Comparison of ENCODE assay signal across 8 mouse cellular contexts in genomic region chr7:98655681-98656530, GRCm38 (mm10). TPM values are rescaled to one million over a fixed set of nuclear protein-coding genes. Genes with fewer than 3 reads are reported as not detected.
DNase-seq lines count a peak whose midpoint lies in the region; ATAC-seq and TF ChIP-seq lines count a peak whose summit lies in the region.

No protein-coding gene starts in this region.

- H3K36me3 ChIP-seq in E14TG2a.4 (ENCODE audit: insufficient read depth, low read length): peaks cover 57% of the 10 kb centered on the region
- H3K36me3 ChIP-seq in forebrain, embryonic 11.5 days (ENCODE audit: control insufficient read depth, insufficient read depth, low read length): no peaks in the 10 kb centered on the region; the same call in 1 of the 2 replicates
- peaks cover 16% of the 10 kb centered on the region for H3K36me3 ChIP-seq in heart, embryonic 16.5 days (ENCODE audit: control insufficient read depth, insufficient read depth)
- peaks cover 18% of the 10 kb centered on the region for H3K36me3 ChIP-seq in liver, embryonic 14.5 days (replicated peaks; ENCODE audit: control insufficient read depth, insufficient read depth, low read depth)
- H3K36me3 ChIP-seq in stomach, embryonic 16.5 days (ENCODE audit: control insufficient read depth, insufficient read depth, low read length): peaks cover 2% of the 10 kb centered on the region; the same call in 1 of the 2 replicates

- peak; percentile 74 for DNase-seq in c-Kit-positive CD71-positive TER-119-negative erythroid progenitor cells, embryonic 14.5 days (ENCODE audit: low read depth)
- DNase-seq in forebrain, embryonic 11.5 days (ENCODE audit: low spot score): peak; percentile 89
- peak; percentile 75 to 84 for DNase-seq in kidney, postnatal 36 days
- DNase-seq in liver, embryonic 14.5 days (ENCODE audit: low read depth in 3 of 3, low spot score in 3 of 3): peak; percentile 57 to 73 (median 64)
- DNase-seq in neural tube, embryonic 10.5 days (ENCODE audit: extremely low spot score, low spot score): peak; percentile 80

- no peak for TF ChIP-seq EP300 in liver, embryonic 14.5 days (IDR thresholded peaks at IDR 0.05; ENCODE audit: low read depth)

- H3K4me1 ChIP-seq in E14TG2a.4 (replicated peaks; ENCODE audit: low read depth, low read length): peaks cover 24% of the 10 kb centered on the region
- no peaks in the 10 kb centered on the region for H3K4me1 ChIP-seq in forebrain, embryonic 11.5 days (replicated peaks; ENCODE audit: control insufficient read depth, insufficient read depth, low read length)
- peaks cover 22% of the 10 kb centered on the region for H3K4me1 ChIP-seq in heart, embryonic 16.5 days (ENCODE audit: control insufficient read depth, insufficient read depth, low read length)
- H3K4me1 ChIP-seq in liver, embryonic 14.5 days (replicated peaks; ENCODE audit: control insufficient read depth in 2 of 2, insufficient read depth in 2 of 2, low read length in 1 of 2): peaks cover 15 to 16% of the 10 kb centered on the region in 2 experiments
- H3K4me1 ChIP-seq in stomach, embryonic 16.5 days (ENCODE audit: control insufficient read depth, insufficient read depth, low read length): peaks cover 13% of the 10 kb centered on the region

- H3K9me3 ChIP-seq in E14TG2a.4 (ENCODE audit: low read length): no peaks in the 10 kb centered on the region
- H3K9me3 ChIP-seq in forebrain, embryonic 11.5 days (ENCODE audit: control insufficient read depth, low read length): no peaks in the 10 kb centered on the region
- H3K9me3 ChIP-seq in heart, embryonic 16.5 days (replicated peaks; ENCODE audit: control insufficient read depth, low read length): no peaks in the 10 kb centered on the region
- H3K9me3 ChIP-seq in liver, embryonic 14.5 days (ENCODE audit: control insufficient read depth, low read length): no peaks in the 10 kb centered on the region
- no peaks in the 10 kb centered on the region for H3K9me3 ChIP-seq in stomach, embryonic 16.5 days (replicated peaks; ENCODE audit: control insufficient read depth, low read length)

- TF ChIP-seq CTCF in E14TG2a.4 (conservative IDR thresholded peaks at IDR 0.05; ENCODE audit: low read length): no peak
- TF ChIP-seq CTCF in liver, embryonic 14.5 days (IDR thresholded peaks at IDR 0.05; ENCODE audit: low read depth): peak; percentile 46

- peak overlapping the region; percentile 100 for H3K4me3 ChIP-seq in E14TG2a.4 (replicated peaks; ENCODE audit: low read length)
- H3K4me3 ChIP-seq in forebrain, embryonic 11.5 days (ENCODE audit: low read depth, low read length): peak overlapping the region; percentile 88
- H3K4me3 ChIP-seq in heart, embryonic 16.5 days (ENCODE audit: low read length): peak overlapping the region; percentile 97
- peak overlapping the region; percentile 95 to 99 for H3K4me3 ChIP-seq in liver, embryonic 14.5 days (ENCODE audit: insufficient read depth in 1 of 2, low read depth in 2 of 2, low read length in 2 of 2)
- H3K4me3 ChIP-seq in stomach, embryonic 16.5 days (replicated peaks; ENCODE audit: low read length): peak overlapping the region; percentile 87

- H3K27me3 ChIP-seq in E14TG2a.4 (ENCODE audit: insufficient read depth, low read length): no peaks in the 10 kb centered on the region
- no peaks in the 10 kb centered on the region for H3K27me3 ChIP-seq in forebrain, embryonic 11.5 days (ENCODE audit: control insufficient read depth, insufficient read depth, low read length)
- no peaks in the 10 kb centered on the region for H3K27me3 ChIP-seq in heart, embryonic 16.5 days (ENCODE audit: control insufficient read depth, insufficient read depth, low read length)
- H3K27me3 ChIP-seq in liver, embryonic 14.5 days (ENCODE audit: control insufficient read depth, insufficient read depth, low read length): no peaks in the 10 kb centered on the region
- no peaks in the 10 kb centered on the region for H3K27me3 ChIP-seq in stomach, embryonic 16.5 days (ENCODE audit: control insufficient read depth, insufficient read depth, low read length)

- peak overlapping the region; percentile 66 for H3K4me2 ChIP-seq in forebrain, embryonic 11.5 days (ENCODE audit: low read depth, low read length, severe bottlenecking)
- peak overlapping the region; percentile 79 for H3K4me2 ChIP-seq in heart, embryonic 16.5 days (ENCODE audit: low read depth, low read length)
- peak overlapping the region; percentile 97 for H3K4me2 ChIP-seq in liver, embryonic 14.5 days (ENCODE audit: low read depth)
- peak overlapping the region; percentile 82 for H3K4me2 ChIP-seq in stomach, embryonic 16.5 days (ENCODE audit: low read depth, low read length)

- peak; percentile 79 for ATAC-seq in forebrain, embryonic 11.5 days (replicated peaks; ENCODE audit: low FRiP score)
- ATAC-seq in heart, embryonic 16.5 days (replicated peaks; ENCODE audit: extremely low read depth, insufficient read depth, low FRiP score): peak; percentile 58
- ATAC-seq in liver, embryonic 14.5 days (ENCODE audit: insufficient read depth): peak; percentile 55
- peak; percentile 65 for ATAC-seq in stomach, embryonic 16.5 days (ENCODE audit: insufficient read depth, low FRiP score)

- H3K27ac ChIP-seq in forebrain, embryonic 11.5 days (ENCODE audit: low read depth, low read length): peak overlapping the region; percentile 91
- peak overlapping the region; percentile 97 for H3K27ac ChIP-seq in heart, embryonic 16.5 days (ENCODE audit: low read length)
- peak overlapping the region; percentile 88 for H3K27ac ChIP-seq in liver, embryonic 14.5 days
- H3K27ac ChIP-seq in stomach, embryonic 16.5 days (ENCODE audit: low read length): peak overlapping the region; percentile 94

- under 1% methylated on average over 66 of the region's 74 CpGs for WGBS in forebrain, embryonic 11.5 days
- under 1% methylated on average over 74 of the region's 74 CpGs for WGBS in heart, embryonic 16.5 days
- under 1% methylated on average over 74 of the region's 74 CpGs for WGBS in liver, embryonic 14.5 days (ENCODE audit: insufficient replicate concordance)
- WGBS in stomach, embryonic 16.5 days: under 1% methylated on average over 74 of the region's 74 CpGs

- peak overlapping the region; percentile 89 for H3K9ac ChIP-seq in forebrain, embryonic 11.5 days (ENCODE audit: low read length)
- H3K9ac ChIP-seq in heart, embryonic 16.5 days (ENCODE audit: low read length): peak overlapping the region; percentile 95
- H3K9ac ChIP-seq in liver, embryonic 14.5 days (replicated peaks): peak overlapping the region; percentile 88
- peak overlapping the region; percentile 83 for H3K9ac ChIP-seq in stomach, embryonic 16.5 days (ENCODE audit: low read length)

RNA-seq across cellular contexts. Expression of gene Emsy, which starts 0.7 kb away (rescaled TPM):
- 66.3 and 67.5 TPM in 2 replicates for polyA plus RNA-seq in forebrain, embryonic 11.5 days (2014; fragmentation: Nextera tagmentation; extraction: Ambion mirVana)
- 20.5 and 22.3 TPM in 2 replicates for polyA plus RNA-seq in heart, embryonic 16.5 days (2015; fragmentation: Nextera tagmentation; extraction: Ambion mirVana)
- 8.0 and 8.6 TPM in 2 replicates for polyA plus RNA-seq in liver, embryonic 14.5 days (2012; rRNA removed)
- polyA plus RNA-seq in liver, embryonic 14.5 days (2014; fragmentation: Nextera tagmentation; extraction: Ambion mirVana): 7.5 and 8.0 TPM in 2 replicates
- polyA plus RNA-seq in stomach, embryonic 16.5 days (2015; fragmentation: Nextera tagmentation; extraction: Ambion mirVana): 17.3 and 23.1 TPM in 2 replicates

RNA-seq across cellular contexts. Expression of gene Thap12, which starts 47.0 kb away (rescaled TPM):
- polyA plus RNA-seq in forebrain, embryonic 11.5 days (2014; fragmentation: Nextera tagmentation; extraction: Ambion mirVana): 86.1 and 89.6 TPM in 2 replicates
- 36.6 and 40.6 TPM in 2 replicates for polyA plus RNA-seq in heart, embryonic 16.5 days (2015; fragmentation: Nextera tagmentation; extraction: Ambion mirVana)
- 5.4 and 9.5 TPM in 2 replicates for polyA plus RNA-seq in liver, embryonic 14.5 days (2012; rRNA removed)
- 13.6 and 13.8 TPM in 2 replicates for polyA plus RNA-seq in liver, embryonic 14.5 days (2014; fragmentation: Nextera tagmentation; extraction: Ambion mirVana)
- polyA plus RNA-seq in stomach, embryonic 16.5 days (2015; fragmentation: Nextera tagmentation; extraction: Ambion mirVana): 41.0 and 42.9 TPM in 2 replicates

Comparison
In these comparisons a context has a peak if more than half of its experiments do, and no peak if none do; other contexts are left out.
1. Peak in every context shown above with its lines: DNase-seq, ATAC-seq, H3K4me3 ChIP-seq and H3K27ac ChIP-seq.